Mouse (Mus musculus) common myeloid progenitor, adult 5-6 weeks (primary cell): ENCODE results near the gene Apol11b. TPM values are rescaled to one million over a fixed set of nuclear protein-coding genes. Genes with fewer than 3 reads are reported as not detected.

Experiments
- total RNA-seq: library from RNA; stranded (forward); fragments of 200-1000, 187-1606 nt; gene quantifications from 2 replicates; pipeline ENCODE4 v1.2.3, GENCODE M21; 2017

Apol11b gene
- total RNA-seq, 1 experiment from 2014 or later: not detected

Other genes with a start within 250 kb of the Apol11b start
- gene Apol7a, start 244.2 kb downstream of the Apol11b start, total RNA-seq: not detected in 2 replicates
- gene Apol9a, start 232.2 kb downstream of the Apol11b start, total RNA-seq: not detected in 2 replicates
- gene Apol7b, start 195.8 kb downstream of the Apol11b start, total RNA-seq: not detected in 2 replicates
- not detected in 2 replicates for gene Apol10a, start 166.2 kb downstream of the Apol11b start, total RNA-seq
- not detected in 2 replicates for gene Apol11a, start 135.0 kb downstream of the Apol11b start, total RNA-seq
- gene Apol7c, start 110.0 kb downstream of the Apol11b start, total RNA-seq: not detected in 2 replicates
- gene 1700025B11Rik, start 81.4 kb downstream of the Apol11b start, total RNA-seq: not detected in 2 replicates
- 0.59 TPM in 1 of 2 replicates, not detected in the other for gene Apol10b, start 47.2 kb downstream of the Apol11b start, total RNA-seq
- not detected in 2 replicates for gene Gm36245, start 44.0 kb downstream of the Apol11b start, total RNA-seq
- 0.68 and 0.96 TPM in 2 replicates for gene Apol7e, start 55.6 kb upstream of the Apol11b start, total RNA-seq
- gene Apol9b, start 85.8 kb upstream of the Apol11b start, total RNA-seq: 0.23 TPM in 1 of 2 replicates, not detected in the other
- gene Apol8, start 113.7 kb upstream of the Apol11b start, total RNA-seq: 0.27 and 2.6 TPM in 2 replicates
- 362 and 430 TPM in 2 replicates for gene Myh9, start 198.9 kb upstream of the Apol11b start, total RNA-seq